ENCODE assay signal across 8 mouse cellular contexts in the genomic region with DNA sequence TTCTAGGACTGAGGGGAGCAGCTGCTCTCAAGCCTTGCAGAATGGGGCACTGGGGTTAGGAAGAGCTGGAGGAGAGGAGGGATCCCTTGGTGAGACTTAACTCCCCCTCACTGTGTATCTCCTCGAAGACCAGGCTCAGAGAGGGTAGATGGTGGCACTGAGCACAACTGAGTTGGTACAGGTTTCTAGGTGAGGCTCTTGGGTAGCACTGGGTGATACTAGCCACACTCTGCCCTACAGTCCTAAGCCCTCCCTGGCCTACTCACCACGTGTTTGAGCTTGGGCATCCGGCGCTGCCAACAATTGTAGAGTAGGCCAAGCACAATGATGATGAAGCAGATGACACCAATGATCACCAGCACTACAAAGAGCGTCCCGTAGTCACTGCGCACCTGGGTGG. TPM values are rescaled to one million over a fixed set of nuclear protein-coding genes. Genes with fewer than 3 reads are reported as not detected.
A peak's percentile ranks its signal among the peaks of the same experiment; 100 is the strongest.
DNase-seq lines count a peak whose midpoint lies in the region; ATAC-seq and TF ChIP-seq lines count a peak whose summit lies in the region.

No protein-coding gene starts in this region.

- peaks cover 14% of the 10 kb centered on the region for H3K36me3 ChIP-seq in heart, embryonic 10.5 days
- H3K36me3 ChIP-seq in G1E (replicated peaks), result peaks cover 30% of the 10 kb centered on the region
- peaks cover 16% of the 10 kb centered on the region for H3K36me3 ChIP-seq in liver, postnatal 0 days (replicated peaks; ENCODE audit: insufficient read depth, low read length)

- H3K27me3 ChIP-seq in heart, embryonic 10.5 days (ENCODE audit: insufficient read depth, poor library complexity, severe bottlenecking), result no peaks in the 10 kb centered on the region
- peaks cover 31% of the 10 kb centered on the region for H3K27me3 ChIP-seq in G1E (ENCODE audit: insufficient read depth, low read length)
- no peaks in the 10 kb centered on the region for H3K27me3 ChIP-seq in liver, postnatal 0 days (ENCODE audit: insufficient read depth, low read length)

- 77% methylated on average over 7 of the region's 7 CpGs for WGBS in heart, embryonic 10.5 days
- WGBS in liver, postnatal 0 days (ENCODE audit: insufficient replicate concordance), result 76% methylated on average over 7 of the region's 7 CpGs

- no peaks in the 10 kb centered on the region for H3K9me3 ChIP-seq in heart, embryonic 10.5 days
- H3K9me3 ChIP-seq in G1E (replicated peaks), result no peaks in the 10 kb centered on the region
- H3K9me3 ChIP-seq in liver, postnatal 0 days (ENCODE audit: low read length), result no peaks in the 10 kb centered on the region

- peak overlapping the region; percentile 78 for H3K4me3 ChIP-seq in heart, embryonic 10.5 days
- H3K4me3 ChIP-seq in G1E (ENCODE audit: low read depth, low read length), result peak overlapping the region; percentile 97; the same call in 1 of the 2 replicates
- peak overlapping the region; percentile 71; the same call in 1 of the 2 replicates for H3K4me3 ChIP-seq in liver, postnatal 0 days (ENCODE audit: low read depth, low read length)

- DNase-seq in heart, embryonic 10.5 days (ENCODE audit: low spot score), result no peak
- no peak for DNase-seq in heart, postnatal 14 days
- no peak for DNase-seq in G1E (ENCODE audit: low spot score)
- DNase-seq in heart, postnatal 4 days, result peak; percentile 7
- no peak for DNase-seq in liver, postnatal 0 days
- DNase-seq in gastrocnemius, adult 8-10 months (ENCODE audit: low spot score in 2 of 2), result no peak
- no peak for DNase-seq in cerebellum, postnatal 36 days

- TF ChIP-seq EP300 in liver, postnatal 0 days (IDR thresholded peaks at IDR 0.05; ENCODE audit: low read depth), result no peak

- peak overlapping the region; percentile 99 for H3K4me2 ChIP-seq in liver, postnatal 0 days (ENCODE audit: low read depth, low read length)

- H3K4me1 ChIP-seq in heart, embryonic 10.5 days, result peaks cover 30% of the 10 kb centered on the region
- H3K4me1 ChIP-seq in G1E (ENCODE audit: insufficient read depth, low read depth, low read length), result peaks cover 38% of the 10 kb centered on the region
- peaks cover 23% of the 10 kb centered on the region for H3K4me1 ChIP-seq in liver, postnatal 0 days (ENCODE audit: insufficient read depth)

- no peak for ATAC-seq in G1E (ENCODE audit: extremely low read depth, insufficient number of reproducible peaks, low FRiP score, poor library complexity, severe bottlenecking)
- ATAC-seq in liver, postnatal 0 days, result no peak
- ATAC-seq in megakaryocyte progenitor cell, adult 5-6 weeks (replicated peaks; ENCODE audit: poor library complexity), result no peak

- no peak for TF ChIP-seq CTCF in G1E (IDR thresholded peaks at IDR 0.05; ENCODE audit: low read depth, low read length)
- TF ChIP-seq CTCF in liver, postnatal 0 days (IDR thresholded peaks at IDR 0.05; ENCODE audit: low read depth), result no peak

- H3K27ac ChIP-seq in heart, embryonic 10.5 days, result peak overlapping the region; percentile 93; the same call in 1 of the 2 replicates
- H3K27ac ChIP-seq in liver, postnatal 0 days (ENCODE audit: low read depth), result no peak overlapping the region

- intact Hi-C loops in heart, postnatal 14 days (cut with DNase I), result no loop called here

- H3K9ac ChIP-seq in liver, postnatal 0 days (replicated peaks), result 0 out of 2 replicates have a peak overlapping the region, but pooled peaks have one; percentile 79

RNA-seq across cellular contexts. Expression of a gene that starts 1.5 kb away (rescaled TPM):
- polyA plus RNA-seq in heart, embryonic 10.5 days (2016; fragmentation: Nextera tagmentation; extraction: Ambion mirVana), result 20.9 and 23.5 TPM in 2 replicates
- total RNA-seq in heart, postnatal 14 days (2021), result 10 to 100 TPM; 23.4 to 24.3 TPM
- total RNA-seq in G1E (2014; fragmentation: Nextera tagmentation) (9.6 and 17.5 TPM in 2 replicates), G1E (2017) (40.3 and 50.3 TPM in 2 replicates)
- 18.0 and 22.2 TPM in 2 replicates for polyA plus RNA-seq in G1E (2012)
- 10 to 100 TPM; 14.8 to 19.6 TPM for total RNA-seq in heart, postnatal 4 days (2021)
- polyA plus RNA-seq in liver, postnatal 0 days (2015; fragmentation: Nextera tagmentation; extraction: Ambion mirVana), result 36.2 and 39.1 TPM in 2 replicates
- total RNA-seq in gastrocnemius, adult 8-10 months (2022), result 10 to 100 TPM; 21.1 to 25.9 (median 22.0) TPM
- 7.8 and 9.5 TPM in 2 replicates for total RNA-seq in megakaryocyte progenitor cell, adult 5-6 weeks (2015)
- total RNA-seq in megakaryocyte progenitor cell, adult 5-6 weeks (2017), result 40.1 and 40.7 TPM in 2 replicates

RNA-seq across cellular contexts. Expression of a gene that starts 31.6 kb away (rescaled TPM):
- polyA plus RNA-seq in heart, embryonic 10.5 days (2016; fragmentation: Nextera tagmentation; extraction: Ambion mirVana), result 26.7 and 28.6 TPM in 2 replicates
- total RNA-seq in heart, postnatal 14 days (2021), result 10 to 100 TPM; 26.7 to 27.4 TPM
- total RNA-seq in G1E (2014; fragmentation: Nextera tagmentation), result not detected in 2 replicates
- 0.27 TPM in 1 of 2 replicates, not detected in the other for total RNA-seq in G1E (2017)
- polyA plus RNA-seq in G1E (2012), result 0.19 TPM in 1 of 2 replicates, not detected in the other
- total RNA-seq in heart, postnatal 4 days (2021), result 10 to 100 TPM; 61.1 to 65.1 TPM
- polyA plus RNA-seq in liver, postnatal 0 days (2015; fragmentation: Nextera tagmentation; extraction: Ambion mirVana), result 1.1 and 1.3 TPM in 2 replicates
- total RNA-seq in gastrocnemius, adult 8-10 months (2022), result 10 to 100 TPM; 66.1 to 68.8 (median 66.9) TPM
- 0.15 TPM in 1 of 2 replicates, not detected in the other for total RNA-seq in megakaryocyte progenitor cell, adult 5-6 weeks (2015)
- total RNA-seq in megakaryocyte progenitor cell, adult 5-6 weeks (2017), result 0.41 and 0.92 TPM in 2 replicates

RNA-seq across cellular contexts. Expression of a gene that starts 55.3 kb away (rescaled TPM):
- 184 TPM in 2 replicates for polyA plus RNA-seq in heart, embryonic 10.5 days (2016; fragmentation: Nextera tagmentation; extraction: Ambion mirVana)
- total RNA-seq in heart, postnatal 14 days (2021), result 10 to 100 TPM; 11.0 to 15.4 TPM
- total RNA-seq in G1E (2014; fragmentation: Nextera tagmentation), result 146 and 149 TPM in 2 replicates
- total RNA-seq in G1E (2017), result 171 and 181 TPM in 2 replicates
- 1,259 and 1,797 TPM in 2 replicates for polyA plus RNA-seq in G1E (2012)
- total RNA-seq in heart, postnatal 4 days (2021), result 100 to 1,000 TPM in 1 of 2 experiments, 10 to 100 TPM in 1; 86.1 to 103 TPM
- 42.1 and 53.6 TPM in 2 replicates for polyA plus RNA-seq in liver, postnatal 0 days (2015; fragmentation: Nextera tagmentation; extraction: Ambion mirVana)
- 1 to 10 TPM; 5.9 to 9.6 (median 7.8) TPM for total RNA-seq in gastrocnemius, adult 8-10 months (2022)
- total RNA-seq in megakaryocyte progenitor cell, adult 5-6 weeks (2015), result 103 and 107 TPM in 2 replicates
- total RNA-seq in megakaryocyte progenitor cell, adult 5-6 weeks (2017), result 150 and 151 TPM in 2 replicates

RNA-seq across cellular contexts. Expression of a gene that starts 58.8 kb away (rescaled TPM):
- 46.1 and 52.4 TPM in 2 replicates for polyA plus RNA-seq in heart, embryonic 10.5 days (2016; fragmentation: Nextera tagmentation; extraction: Ambion mirVana)
- 10 to 100 TPM; 34.7 to 38.9 TPM for total RNA-seq in heart, postnatal 14 days (2021)
- total RNA-seq in G1E (2014; fragmentation: Nextera tagmentation) (28.8 and 30.5 TPM in 2 replicates), G1E (2017) (25.9 and 33.6 TPM in 2 replicates)
- polyA plus RNA-seq in G1E (2012), result 70.6 and 76.8 TPM in 2 replicates
- 10 to 100 TPM; 29.7 to 30.8 TPM for total RNA-seq in heart, postnatal 4 days (2021)
- polyA plus RNA-seq in liver, postnatal 0 days (2015; fragmentation: Nextera tagmentation; extraction: Ambion mirVana), result 32.2 and 33.9 TPM in 2 replicates
- total RNA-seq in gastrocnemius, adult 8-10 months (2022), result 10 to 100 TPM; 22.8 to 25.8 (median 24.8) TPM
- 24.3 and 26.1 TPM in 2 replicates for total RNA-seq in megakaryocyte progenitor cell, adult 5-6 weeks (2015)
- total RNA-seq in megakaryocyte progenitor cell, adult 5-6 weeks (2017), result 28.4 and 32.8 TPM in 2 replicates

Comparison
In these comparisons a context has a peak if more than half of its experiments do, and no peak if none do; other contexts are left out.
1. RNA of a gene that starts 55.3 kb away (total RNA-seq): 146 to 181 TPM in G1E, 103 to 151 TPM in megakaryocyte progenitor cell, adult 5-6 weeks and 86.1 to 103 TPM in heart, postnatal 4 days; 11.0 to 15.4 TPM in heart, postnatal 14 days and 5.9 to 9.6 TPM in gastrocnemius, adult 8-10 months; every median in the first group is over 4 times any median in the second.
2. RNA of a gene that starts 31.6 kb away (total RNA-seq): 66.1 to 68.8 TPM in gastrocnemius, adult 8-10 months, 61.1 to 65.1 TPM in heart, postnatal 4 days and 26.7 to 27.4 TPM in heart, postnatal 14 days; 0.15 to 0.92 TPM in megakaryocyte progenitor cell, adult 5-6 weeks and 0.27 TPM in G1E; every median in the first group is over 10 times any median in the second.
3. Peak in every context shown above with its lines, with median percentiles within 50 percentile points of each other: H3K4me3 ChIP-seq.